Mouse (Mus musculus) forebrain, embryonic 12.5 days (tissue): Measurements from ENCODE around the gene Olfr1361. TPM values are rescaled to one million over a fixed set of nuclear protein-coding genes. Genes with fewer than 3 reads are reported as not detected.

ENCODE experiments used
- ATAC-seq: fragments of 200-750 bp; cut with Nextera tagmentation; 2 replicates; pipeline ENCODE4 v1.8.0; 2017; ENCODE audit warnings: moderate TSS enrichment; ENCODE audit not compliant: low FRiP score
- H3K27ac ChIP-seq: fragments of 300-500 bp; sonication (generic); 2 replicates; pipeline ENCODE4 v1.5.1; 2016; ENCODE audit warnings: mild to moderate bottlenecking
- H3K27me3 ChIP-seq: fragments of 300-500 bp; sonication (generic); 2 replicates; pipeline ENCODE4 v1.6.1; 2016; ENCODE audit warnings: mild to moderate bottlenecking
- H3K36me3 ChIP-seq: fragments of 300-500 bp; sonication (generic); replicated peaks from 2 replicates; pipeline ENCODE4 v1.6.1; 2016; ENCODE audit warnings: mild to moderate bottlenecking
- H3K4me1 ChIP-seq: fragments of 300-500 bp; sonication (generic); 2 replicates; pipeline ENCODE4 v1.6.1; 2016
- H3K4me2 ChIP-seq: fragments of 300-500 bp; sonication (generic); 2 replicates; pipeline ENCODE4 v1.6.1; 2016; ENCODE audit warnings: mild to moderate bottlenecking, moderate library complexity
- H3K4me3 ChIP-seq: fragments of 300-500 bp; sonication (generic); replicated peaks from 2 replicates; pipeline ENCODE4 v1.5.1; 2016; ENCODE audit warnings: mild to moderate bottlenecking
- H3K9ac ChIP-seq: fragments of 300-500 bp; sonication (generic); 2 replicates; pipeline ENCODE4 v1.6.1; 2016; ENCODE audit warnings: mild to moderate bottlenecking
- H3K9me3 ChIP-seq: fragments of 300-500 bp; sonication (generic); 2 replicates; pipeline ENCODE4 v1.6.1; 2016
- WGBS: fragments of 180-500 bp; shearing (Covaris S2); methylation state at CpG from one replicate; pipeline ENCODE4 v1.1.7; 2016; 5-methylcytosine and 5-hydroxymethylcytosine counted together
- polyA plus RNA-seq: library from polyadenylated mRNA; unstranded; fragments of >200 nt; fragmentation: Nextera tagmentation; extraction: Ambion mirVana; gene quantifications from 2 replicates; pipeline ENCODE4 v1.2.1, GENCODE M21; 2016

The Olfr1361 gene
- not detected in 2 replicates for polyA plus RNA-seq

DNA sequence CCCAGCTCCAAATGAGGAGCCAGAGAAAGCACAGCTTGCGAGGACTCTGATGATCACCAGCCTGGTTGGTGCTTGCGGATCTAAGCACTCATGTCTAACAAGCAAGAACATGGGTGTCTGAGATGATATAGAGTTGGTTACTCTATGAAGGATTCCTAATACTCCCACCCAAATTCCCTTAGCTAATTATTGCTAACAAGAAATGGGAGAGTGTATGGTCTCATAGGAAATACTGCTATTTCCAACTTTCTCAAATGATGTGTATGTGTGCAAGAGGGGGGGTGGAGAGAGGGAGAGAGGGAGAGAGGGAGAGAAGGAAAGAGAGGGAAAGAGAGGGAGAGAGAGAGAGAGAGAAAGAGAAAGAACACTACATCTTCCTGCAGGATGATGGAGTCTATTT is at the start of gene Olfr1361:
Gene Olfr1361 (minus strand): TSS at position 101 of the 400 bp plus-strand sequence.
- no peak within 1 kb of the TSS for H3K4me2 ChIP-seq
- H3K36me3 ChIP-seq = no peaks in the 10 kb centered on the region
- no peak within 1 kb of the TSS for H3K9ac ChIP-seq
- H3K27ac ChIP-seq = no peak within 1 kb of the TSS
- ATAC-seq = no peak
- H3K4me3 ChIP-seq = no peak within 1 kb of the TSS
- H3K4me1 ChIP-seq = no peaks in the 10 kb centered on the region
- no peaks in the 10 kb centered on the region for H3K27me3 ChIP-seq
- no peaks in the 10 kb centered on the region for H3K9me3 ChIP-seq
- WGBS = 69% methylated on average over 2 of the region's 2 CpGs

DNA sequence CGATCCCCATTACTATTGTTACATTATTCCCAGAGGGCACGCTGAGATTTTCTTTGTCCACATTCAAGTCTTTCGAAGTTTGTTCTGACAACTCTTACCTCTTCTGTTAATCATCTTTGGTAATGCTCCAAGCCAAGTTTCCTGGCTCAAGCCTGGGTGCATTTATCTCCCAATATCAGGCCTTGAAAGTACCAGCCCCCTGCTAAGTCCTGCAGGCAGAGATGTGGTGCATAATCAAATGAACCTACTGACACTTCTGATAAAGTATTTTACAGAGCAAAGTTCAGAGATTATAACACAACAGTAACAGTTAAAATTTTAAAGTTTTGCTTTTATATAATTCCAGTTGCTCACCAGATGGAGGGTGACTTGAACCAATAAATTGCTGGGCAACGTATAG is 48.5 kb upstream of the Olfr1361 start:
- Histone ChIP-seq H3K4me3 (peak overlapping the region; percentile 40), H3K9me3 (no peaks in the 10 kb centered on the region), H3K4me1 (peaks cover 14% of the 10 kb centered on the region), H3K36me3 (no peaks in the 10 kb centered on the region), H3K27me3 (no peaks in the 10 kb centered on the region), H3K4me2 (peak overlapping the region; percentile 58), H3K9ac (peak overlapping the region; percentile 49; the same call in 1 of the 2 replicates), H3K27ac (0 out of 2 replicates have a peak overlapping the region, but pooled peaks have one; percentile 50)
- WGBS = 28% methylated on average over 4 of the region's 4 CpGs
- no peak for ATAC-seq

DNA sequence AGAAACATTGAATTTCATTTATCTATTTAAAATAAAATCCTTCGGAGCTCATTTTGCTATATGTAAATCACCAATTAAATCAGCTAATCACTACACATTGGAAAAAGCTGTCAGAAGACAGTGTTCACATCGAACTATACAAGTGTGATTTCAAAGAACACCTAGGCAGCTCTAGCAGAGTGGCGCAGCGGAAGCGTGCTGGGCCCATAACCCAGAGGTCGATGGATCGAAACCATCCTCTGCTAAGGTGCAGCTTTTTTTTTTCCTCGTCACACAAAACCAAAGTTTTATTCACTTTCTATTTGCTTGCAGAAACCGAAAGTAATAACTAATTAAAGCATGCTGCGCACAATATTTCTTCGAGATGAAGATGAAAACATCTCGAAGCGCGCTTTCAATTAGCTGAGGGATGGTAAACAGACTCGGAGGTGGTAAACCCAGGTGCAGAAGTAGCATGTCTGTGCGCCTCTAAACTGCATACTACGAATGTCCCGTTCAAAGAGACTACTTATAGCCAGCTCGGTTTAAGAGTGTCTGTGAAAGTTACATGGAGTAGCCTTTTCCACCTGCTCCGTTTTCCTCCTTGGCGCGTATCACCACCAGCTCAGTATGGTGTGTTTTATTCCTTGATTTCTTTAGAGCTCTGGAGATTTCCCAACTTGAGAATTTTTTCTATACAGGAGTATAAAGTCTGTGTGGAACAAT is 47.8 kb upstream of the Olfr1361 start:
- H3K27ac ChIP-seq = peak overlapping the region; percentile 50; the same call in 1 of the 2 replicates
- H3K4me1 ChIP-seq = peaks cover 14% of the 10 kb centered on the region
- peak; percentile 82 for ATAC-seq
- H3K36me3 ChIP-seq = no peaks in the 10 kb centered on the region
- no peaks in the 10 kb centered on the region for H3K27me3 ChIP-seq
- peak overlapping the region; percentile 49 for H3K9ac ChIP-seq
- peak overlapping the region; percentile 58 for H3K4me2 ChIP-seq
- H3K4me3 ChIP-seq = peak overlapping the region; percentile 40
- WGBS = 2% methylated on average over 22 of the region's 22 CpGs
- no peaks in the 10 kb centered on the region for H3K9me3 ChIP-seq

DNA sequence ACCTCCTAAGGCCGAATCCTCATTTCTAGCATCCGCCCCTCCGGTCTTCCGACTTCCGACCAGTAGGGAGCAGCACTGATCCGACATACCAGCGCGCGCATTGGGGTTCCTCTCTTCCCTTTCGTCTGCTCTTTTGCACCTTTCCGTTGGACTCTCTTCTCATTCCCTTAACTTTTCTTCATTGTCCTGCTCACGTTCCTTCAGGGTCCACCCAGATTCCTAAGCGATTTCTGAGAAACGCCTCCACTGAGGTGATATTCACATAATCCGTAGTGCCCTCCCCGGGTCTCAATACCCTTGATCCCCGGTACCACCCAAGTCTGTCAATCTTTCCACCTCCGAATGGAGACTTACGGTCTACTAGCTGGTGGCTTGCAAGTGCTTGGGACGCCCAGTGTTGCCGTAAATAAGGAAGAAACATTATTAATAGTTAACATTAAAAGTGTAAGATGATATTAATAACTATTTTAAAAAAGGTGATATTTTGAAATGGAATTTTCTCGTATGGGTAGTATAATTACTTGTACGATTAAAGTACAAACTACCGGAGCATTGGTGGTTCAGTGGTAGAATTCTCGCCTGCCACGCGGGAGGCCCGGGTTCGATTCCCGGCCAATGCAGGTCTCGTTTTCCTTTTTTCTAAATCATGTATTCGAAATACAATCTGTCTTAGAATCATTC is 47.0 kb upstream of the Olfr1361 start:
- under 1% methylated on average over 32 of the region's 32 CpGs for WGBS
- Histone ChIP-seq H3K9ac (peak overlapping the region; percentile 53; the same call in 1 of the 2 replicates), H3K4me3 (peak overlapping the region; percentile 55), H3K4me2 (peak overlapping the region; percentile 45), H3K27ac (peak overlapping the region; percentile 81), H3K36me3 (no peaks in the 10 kb centered on the region), H3K27me3 (no peaks in the 10 kb centered on the region), H3K4me1 (peaks cover 10% of the 10 kb centered on the region), H3K9me3 (no peaks in the 10 kb centered on the region)
- ATAC-seq = peak; percentile 75

DNA sequence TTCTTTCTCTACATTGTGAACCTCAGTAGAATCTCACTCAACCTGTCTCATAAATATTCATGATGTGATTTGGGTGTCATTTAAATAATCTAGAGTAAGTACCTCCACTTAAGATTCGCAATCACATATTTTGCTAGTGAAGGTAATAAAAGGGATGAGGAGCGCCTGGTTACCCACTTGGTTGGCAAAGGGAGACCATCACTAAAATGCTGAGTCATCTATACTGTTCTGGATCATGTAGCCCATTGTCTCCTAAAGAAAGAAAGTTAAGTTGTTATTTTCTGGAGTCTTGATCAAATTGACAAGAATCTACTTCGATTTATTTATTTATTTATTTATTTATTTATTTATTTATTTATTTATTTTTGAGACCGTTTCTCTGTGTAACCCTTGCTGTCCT is 43.5 kb upstream of the Olfr1361 start:
- peaks cover 5% of the 10 kb centered on the region; the same call in 1 of the 2 replicates for H3K4me1 ChIP-seq
- H3K4me2 ChIP-seq = no peak overlapping the region
- no peak overlapping the region for H3K27ac ChIP-seq
- no peaks in the 10 kb centered on the region for H3K9me3 ChIP-seq
- WGBS = 75% methylated on average over 4 of the region's 4 CpGs
- H3K9ac ChIP-seq = no peak overlapping the region
- ATAC-seq = no peak
- H3K4me3 ChIP-seq = no peak overlapping the region
- H3K36me3 ChIP-seq = no peaks in the 10 kb centered on the region
- H3K27me3 ChIP-seq = no peaks in the 10 kb centered on the region

DNA sequence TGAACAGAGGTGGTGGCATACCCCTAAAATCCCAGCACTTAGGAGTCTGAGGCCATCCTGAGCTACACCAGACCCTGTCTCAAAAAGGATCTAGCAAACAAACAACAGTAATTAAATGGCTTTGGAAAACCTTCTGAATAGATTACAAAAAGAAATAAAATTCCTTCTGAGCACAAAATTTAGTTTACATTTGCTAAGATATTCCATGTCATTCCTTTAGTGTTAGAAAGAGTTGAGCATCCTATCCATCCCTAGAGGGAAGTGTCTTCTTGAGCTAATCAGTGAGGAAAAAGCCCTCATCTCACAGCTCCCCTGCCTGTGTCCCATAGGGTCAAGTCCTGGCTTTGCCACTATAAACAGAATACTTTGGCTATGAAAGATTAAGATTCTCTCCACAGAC is 34.6 kb upstream of the Olfr1361 start, which contains the start of gene Olfr1359:
Gene Olfr1359 (plus strand): TSS at position 301 of the 400 bp plus-strand sequence.
- Histone ChIP-seq H3K27me3 (no peaks in the 10 kb centered on the region), H3K4me3 (no peak within 1 kb of the TSS), H3K9me3 (no peaks in the 10 kb centered on the region), H3K4me2 (no peak within 1 kb of the TSS), H3K4me1 (no peaks in the 10 kb centered on the region), H3K36me3 (no peaks in the 10 kb centered on the region), H3K27ac (no peak within 1 kb of the TSS), H3K9ac (no peak within 1 kb of the TSS)
- no peak for ATAC-seq

DNA sequence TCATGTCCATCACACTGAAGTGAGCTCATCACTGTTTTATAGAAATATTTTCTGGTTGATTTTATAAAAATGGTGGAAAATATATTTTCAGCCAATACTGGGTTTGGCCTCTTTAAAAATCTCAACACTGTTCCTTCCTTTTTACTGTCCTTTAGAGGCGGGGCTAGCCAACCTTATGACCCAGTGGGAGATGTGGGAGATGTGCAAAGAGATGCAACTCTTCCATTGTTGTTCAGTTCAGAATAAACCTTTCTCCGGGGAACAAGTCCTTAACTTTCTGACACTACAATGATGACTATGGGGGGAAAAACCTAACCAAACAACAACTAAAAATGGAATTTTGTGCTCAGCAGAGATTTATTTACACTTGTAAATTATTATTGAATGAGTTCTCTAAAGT is 14.1 kb upstream of the Olfr1361 start, which contains the start of gene Olfr1360:
Gene Olfr1360 (minus strand): TSS at position 101 of the 400 bp plus-strand sequence.
- Histone ChIP-seq H3K4me3 (no peak within 1 kb of the TSS), H3K27me3 (no peaks in the 10 kb centered on the region), H3K9ac (no peak within 1 kb of the TSS), H3K4me2 (no peak within 1 kb of the TSS), H3K9me3 (no peaks in the 10 kb centered on the region), H3K4me1 (no peaks in the 10 kb centered on the region), H3K27ac (no peak within 1 kb of the TSS), H3K36me3 (no peaks in the 10 kb centered on the region)
- 85% methylated on average over 2 of the region's 2 CpGs for WGBS
- no peak for ATAC-seq

DNA sequence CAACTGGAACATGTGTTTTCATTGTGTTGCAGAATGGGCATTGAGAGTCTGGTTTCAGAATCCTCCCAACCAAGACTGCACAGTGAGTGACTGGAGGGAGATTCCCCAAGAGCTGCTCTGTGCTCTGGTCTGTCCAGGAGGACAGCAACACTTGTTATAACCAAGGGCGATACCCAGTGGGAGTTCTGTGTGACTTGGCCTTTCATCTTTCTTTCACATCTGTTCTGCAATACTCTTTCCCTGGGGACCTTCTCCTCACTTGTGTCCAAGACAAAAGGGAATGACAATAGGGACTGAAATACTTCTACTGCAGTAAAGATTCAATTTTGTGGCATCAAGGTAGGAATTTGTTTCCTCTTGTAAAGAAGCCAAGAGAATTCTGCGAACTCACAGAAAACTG is 20.8 kb downstream of the Olfr1361 start, which contains the start of gene Olfr11:
Gene Olfr11 (minus strand): TSS at position 101 of the 400 bp plus-strand sequence.
- Histone ChIP-seq H3K4me1 (no peaks in the 10 kb centered on the region), H3K9ac (no peak within 1 kb of the TSS), H3K27ac (no peak within 1 kb of the TSS), H3K36me3 (no peaks in the 10 kb centered on the region), H3K9me3 (no peaks in the 10 kb centered on the region), H3K4me2 (no peak within 1 kb of the TSS), H3K27me3 (no peaks in the 10 kb centered on the region), H3K4me3 (no peak within 1 kb of the TSS)
- ATAC-seq = no peak
- 79% methylated on average over 2 of the region's 2 CpGs for WGBS

DNA sequence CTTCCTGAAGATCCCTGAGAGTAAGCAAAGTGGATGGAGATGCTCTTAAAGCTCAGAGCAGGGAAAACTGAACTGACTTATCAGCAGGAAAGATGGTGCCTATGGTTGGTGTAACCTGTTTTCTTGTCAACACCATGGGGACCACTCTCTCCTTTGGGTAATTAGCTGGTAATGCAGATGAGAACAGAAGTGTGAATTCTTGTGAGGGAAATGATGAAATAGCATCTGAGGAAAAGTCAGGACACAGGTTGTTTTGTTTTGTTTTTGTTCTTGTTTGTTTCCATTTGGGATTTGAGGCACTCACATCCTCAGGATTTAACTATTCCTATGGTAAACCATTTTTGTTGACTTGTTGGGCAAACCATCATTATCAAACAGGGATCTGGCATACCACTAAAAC is 49.3 kb downstream of the Olfr1361 start, which contains the start of gene Olfr1362:
Gene Olfr1362 (minus strand): TSS at position 101 of the 400 bp plus-strand sequence.
- Histone ChIP-seq H3K27ac (no peak within 1 kb of the TSS), H3K36me3 (no peaks in the 10 kb centered on the region), H3K4me2 (no peak within 1 kb of the TSS), H3K4me1 (no peaks in the 10 kb centered on the region), H3K9ac (no peak within 1 kb of the TSS), H3K27me3 (no peaks in the 10 kb centered on the region), H3K4me3 (no peak within 1 kb of the TSS), H3K9me3 (no peaks in the 10 kb centered on the region)
- ATAC-seq = no peak

Other genes starting within 250 kb of the Olfr1361 start
- gene Pgbd1, start 222.3 kb downstream of the Olfr1361 start, polyA plus RNA-seq = 5.6 and 6.2 TPM in 2 replicates
- gene Zscan26, start 209.7 kb downstream of the Olfr1361 start, polyA plus RNA-seq = 20.9 and 21.3 TPM in 2 replicates
- gene Nkapl, start 194.9 kb downstream of the Olfr1361 start, polyA plus RNA-seq = 3.1 and 3.3 TPM in 2 replicates
- gene Zkscan4, start 184.5 kb downstream of the Olfr1361 start, polyA plus RNA-seq = 6.3 and 6.4 TPM in 2 replicates
- gene Gm10065, start 183.9 kb downstream of the Olfr1361 start, polyA plus RNA-seq = not detected in 2 replicates
- gene AK157302, start 168.2 kb downstream of the Olfr1361 start, polyA plus RNA-seq = 0.17 and 0.54 TPM in 2 replicates
- 2.4 and 2.5 TPM in 2 replicates for gene Gm11273, start 162.0 kb downstream of the Olfr1361 start, polyA plus RNA-seq
- 8.9 and 10.1 TPM in 2 replicates for gene Zkscan8, start 132.3 kb downstream of the Olfr1361 start, polyA plus RNA-seq
- gene Olfr1366, start 120.6 kb downstream of the Olfr1361 start, polyA plus RNA-seq = 0.17 and 0.22 TPM in 2 replicates
- gene Olfr1535, start 103.5 kb downstream of the Olfr1361 start, polyA plus RNA-seq = not detected in 2 replicates
- gene Olfr1364, start 81.6 kb downstream of the Olfr1361 start, polyA plus RNA-seq = not detected in 2 replicates
- gene Olfr1362, start 49.4 kb downstream of the Olfr1361 start, polyA plus RNA-seq = not detected in 2 replicates
- not detected in 2 replicates for gene Olfr11, start 20.9 kb downstream of the Olfr1361 start, polyA plus RNA-seq
- not detected in 2 replicates for gene Olfr1360, start 14.0 kb upstream of the Olfr1361 start, polyA plus RNA-seq
- not detected in 2 replicates for gene Olfr1359, start 34.7 kb upstream of the Olfr1361 start, polyA plus RNA-seq
- gene Hist1h2bl, start 52.8 kb upstream of the Olfr1361 start, polyA plus RNA-seq = 4.8 TPM in 1 of 2 replicates, not detected in the other
- gene Hist1h2ai, start 53.0 kb upstream of the Olfr1361 start, polyA plus RNA-seq = 18.4 and 22.2 TPM in 2 replicates
- gene Hist1h3h, start 54.3 kb upstream of the Olfr1361 start, polyA plus RNA-seq = 13.8 and 14.8 TPM in 2 replicates
- 5.8 and 5.9 TPM in 2 replicates for gene Hist1h2bm, start 58.7 kb upstream of the Olfr1361 start, polyA plus RNA-seq
- 0.74 and 0.86 TPM in 2 replicates for gene Hist1h4j, start 71.7 kb upstream of the Olfr1361 start, polyA plus RNA-seq
- gene Hist1h4k, start 87.1 kb upstream of the Olfr1361 start, polyA plus RNA-seq = 2.4 and 4.5 TPM in 2 replicates
- 34.1 and 37.7 TPM in 2 replicates for gene Hist1h2ak, start 90.4 kb upstream of the Olfr1361 start, polyA plus RNA-seq
- 4.9 and 5.2 TPM in 2 replicates for gene Hist1h2bn, start 90.7 kb upstream of the Olfr1361 start, polyA plus RNA-seq
- gene Hist1h1b, start 117.2 kb upstream of the Olfr1361 start, polyA plus RNA-seq = 44.0 and 46.6 TPM in 2 replicates
- gene Hist1h3i, start 120.0 kb upstream of the Olfr1361 start, polyA plus RNA-seq = 166 and 188 TPM in 2 replicates
- gene Hist1h2an, start 123.8 kb upstream of the Olfr1361 start, polyA plus RNA-seq = 13.9 and 15.0 TPM in 2 replicates
- 3.0 and 5.2 TPM in 2 replicates for gene Hist1h2bp, start 124.1 kb upstream of the Olfr1361 start, polyA plus RNA-seq
- gene Hist1h2bq, start 146.8 kb upstream of the Olfr1361 start, polyA plus RNA-seq = 23.9 and 32.5 TPM in 2 replicates
- not detected in 2 replicates for gene Hist1h2ao, start 147.1 kb upstream of the Olfr1361 start, polyA plus RNA-seq
- gene Hist1h4m, start 148.4 kb upstream of the Olfr1361 start, polyA plus RNA-seq = not detected in 2 replicates
- 12.5 and 13.8 TPM in 2 replicates for gene Hist1h4n, start 168.8 kb upstream of the Olfr1361 start, polyA plus RNA-seq
- 6,142 and 6,230 TPM in 2 replicates for gene Hist1h2ap, start 170.1 kb upstream of the Olfr1361 start, polyA plus RNA-seq
- 24.5 and 30.9 TPM in 2 replicates for gene Hist1h2br, start 170.4 kb upstream of the Olfr1361 start, polyA plus RNA-seq